Mouse (Mus musculus) heart, adult 2 months (tissue): ENCODE results near the gene Gm10447. TPM values are rescaled to one million over a fixed set of nuclear protein-coding genes. Genes with fewer than 3 reads are reported as not detected.
A peak's percentile ranks its signal among the peaks of the same experiment; 100 is the strongest.

Experiments
- DNase-seq, 2 experiments: peaks; one replicate each; pipeline ENCODE4 v3.0.0; 2021
- H3K27ac ChIP-seq: fragments of 200-600 bp; 2 replicates; pipeline ENCODE4 v1.8.1; 2022
- H3K27me3 ChIP-seq: fragments of 200-500 bp; 2 replicates; pipeline ENCODE4 v1.6.1; 2012; ENCODE audit warnings: mild to moderate bottlenecking, low read length, inconsistent platforms, mixed read lengths; ENCODE audit not compliant: control insufficient read depth, insufficient read depth
- H3K36me3 ChIP-seq: fragments of 200-500 bp; 2 replicates; pipeline ENCODE4 v1.6.1; 2012; ENCODE audit warnings: low read length, inconsistent platforms; ENCODE audit not compliant: control insufficient read depth, insufficient read depth
- H3K4me1 ChIP-seq: fragments of 200-500 bp; 2 replicates; pipeline ENCODE4 v1.6.1; 2011; ENCODE audit warnings: low read length; ENCODE audit not compliant: control insufficient read depth, insufficient read depth
- H3K4me3 ChIP-seq: fragments of 200-600 bp; 2 replicates; pipeline ENCODE4 v1.8.1; 2022
- H3K79me2 ChIP-seq: fragments of 200-500 bp; replicated peaks from 2 replicates; pipeline ENCODE4 v1.6.1; 2012; ENCODE audit warnings: mild to moderate bottlenecking, inconsistent platforms, low read length, moderate library complexity, mixed read lengths; ENCODE audit not compliant: control insufficient read depth, insufficient read depth
- H3K9ac ChIP-seq: fragments of 200-500 bp; 2 replicates; pipeline ENCODE4 v1.6.1; 2012; ENCODE audit warnings: low read depth, mild to moderate bottlenecking, control low read depth, inconsistent platforms, low read length, mixed read lengths
- CTCF ChIP-seq: fragments of 200-600 bp; IDR thresholded peaks from 2 replicates; pipeline ENCODE4 v1.8.1; 2022; ENCODE audit warnings: antibody characterized with exemption, mild to moderate bottlenecking, moderate library complexity
- EP300 ChIP-seq: fragments of 200-500 bp; IDR thresholded peaks from 2 replicates; pipeline ENCODE4 v1.6.1; 2011; ENCODE audit warnings: low read depth, low read length, control low read depth; ENCODE audit not compliant: insufficient read depth
- POLR2A ChIP-seq: fragments of 200-500 bp; IDR thresholded peaks from 2 replicates; pipeline ENCODE4 v1.6.1; 2011; ENCODE audit warnings: mild to moderate bottlenecking, low read depth, low read length, control low read depth; ENCODE audit not compliant: insufficient read depth
- WGBS: fragments of 180-500 bp; shearing (Covaris S2); methylation state at CpG from one replicate; pipeline ENCODE4 v1.1.7; 2018; 5-methylcytosine and 5-hydroxymethylcytosine counted together
- intact Hi-C: fragments of 180-260 bp; cut with DNase I; formaldehyde crosslinking; loops from one replicate; pipeline ENCODE4 v1.15.1; 2025
- polyA plus RNA-seq: library from polyadenylated mRNA; depleted of rRNA; stranded (reverse); fragments of >200 nt; gene quantifications from 2 replicates; pipeline ENCODE4 v1.2.3, GENCODE M21; 2012
- total RNA-seq, 2 experiments: library from RNA; stranded (reverse); gene quantifications; 2 replicates each; pipeline ENCODE4 v1.2.3; 2021

The Gm10447 gene
- total and polyA plus RNA-seq, 3 experiments = not detected

DNA sequence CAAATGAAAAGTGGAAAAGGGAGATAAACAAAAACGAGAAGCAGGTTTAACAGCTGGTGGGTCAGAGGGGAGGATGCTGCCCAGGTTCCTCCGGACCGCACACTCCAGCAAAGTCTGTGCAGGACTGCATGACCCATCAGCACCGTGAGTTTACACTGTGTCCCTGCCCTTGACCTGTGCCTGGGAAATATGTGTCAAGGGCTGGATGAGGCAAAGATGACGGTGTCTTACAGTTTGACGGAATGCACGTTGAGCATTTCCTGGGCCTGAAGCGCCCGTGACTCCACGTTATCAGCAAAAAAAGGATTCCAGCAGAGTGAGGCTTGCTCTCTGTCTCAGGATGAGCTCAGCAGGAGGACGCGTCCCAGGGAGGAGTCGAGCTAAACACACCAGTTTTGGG lies 11.3 kb downstream of the Gm10447 start:
- 56% methylated on average over 13 of the region's 13 CpGs for WGBS
- Histone ChIP-seq H3K27ac (no peak overlapping the region), H3K9ac (no peak overlapping the region), H3K4me3 (no peak overlapping the region), H3K4me1 (peaks cover 6% of the 10 kb centered on the region; the same call in 1 of the 2 replicates), H3K79me2 (no peaks in the 10 kb centered on the region), H3K27me3 (no peaks in the 10 kb centered on the region), H3K36me3 (no peaks in the 10 kb centered on the region)
- DNase-seq = no peak
- intact Hi-C loops = no loop called here
- no peak for TF ChIP-seq CTCF
- TF ChIP-seq EP300 = no peak

DNA sequence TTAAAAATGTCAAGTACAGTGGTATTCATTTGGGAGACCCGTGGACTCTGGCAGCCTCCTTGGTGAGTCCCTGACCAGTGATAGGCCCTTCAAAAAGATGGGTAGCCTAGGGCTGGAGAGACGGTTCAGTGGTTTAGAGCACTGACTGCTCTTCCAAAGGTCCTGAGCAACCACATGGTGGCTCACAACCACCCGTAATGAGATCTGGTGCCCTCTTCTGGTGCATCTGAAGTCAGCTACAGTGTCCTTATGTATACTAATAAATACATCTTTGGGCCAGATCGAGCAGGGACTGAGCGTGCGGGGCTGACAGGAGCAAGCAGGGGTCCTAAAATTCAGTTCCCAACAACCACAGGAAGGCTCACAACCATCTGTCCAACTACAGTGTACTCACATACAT lies 13.0 kb downstream of the Gm10447 start:
- H3K36me3 ChIP-seq = no peaks in the 10 kb centered on the region
- 40% methylated on average over 6 of the region's 6 CpGs for WGBS
- DNase-seq = peak in 1 of 2 experiments; percentile 28

DNA sequence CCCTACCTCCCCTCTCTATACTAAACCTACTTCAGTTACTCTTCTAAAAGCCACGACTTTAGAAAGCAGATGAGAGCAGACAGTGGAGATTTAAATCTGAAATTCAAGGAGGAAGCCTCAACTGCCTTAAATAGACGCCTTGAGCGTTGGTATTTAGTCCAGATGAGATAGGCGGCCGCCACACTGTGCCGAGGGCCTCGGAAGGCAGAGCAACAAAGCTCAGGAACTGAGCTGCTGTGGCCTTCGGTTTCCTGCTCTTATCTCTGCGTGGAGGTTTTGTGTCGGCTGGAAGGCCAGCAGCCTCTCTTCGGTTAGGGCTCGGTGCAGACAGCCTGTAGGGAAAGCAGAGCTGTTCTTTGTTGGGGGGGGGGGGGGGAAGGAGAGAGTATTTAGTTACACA lies 15.0 kb downstream of the Gm10447 start:
- no peak for TF ChIP-seq CTCF
- TF ChIP-seq POLR2A = no peak
- no peak for TF ChIP-seq EP300
- 3% methylated on average over 12 of the region's 12 CpGs for WGBS
- no peak for DNase-seq

More for the DNA sequence above, 13.0 kb downstream of the Gm10447 start:
- TF ChIP-seq EP300 = no peak
- TF ChIP-seq CTCF = peak; percentile 69
- Histone ChIP-seq H3K79me2 (no peaks in the 10 kb centered on the region), H3K9ac (no peak overlapping the region), H3K27me3 (no peaks in the 10 kb centered on the region), H3K27ac (no peak overlapping the region), H3K4me3 (no peak overlapping the region), H3K4me1 (peaks cover 3% of the 10 kb centered on the region; the same call in 1 of the 2 replicates)
- intact Hi-C loops = no loop called here

GRCm38 (mm10) chr11:53436338-53436737 lies 20.6 kb downstream of the Gm10447 start:
- no peak for TF ChIP-seq EP300
- no peak for TF ChIP-seq POLR2A
- no peak for TF ChIP-seq CTCF
- 76% methylated on average over 6 of the region's 6 CpGs for WGBS

More for the DNA sequence above, 15.0 kb downstream of the Gm10447 start:
- Histone ChIP-seq H3K9ac (peak overlapping the region; percentile 63), H3K79me2 (no peaks in the 10 kb centered on the region), H3K36me3 (no peaks in the 10 kb centered on the region), H3K4me3 (no peak overlapping the region), H3K27me3 (no peaks in the 10 kb centered on the region), H3K27ac (peak overlapping the region; percentile 20; the same call in 1 of the 2 replicates), H3K4me1 (0 out of 2 replicates have a peak, but pooled peaks cover 1% of the 10 kb centered on the region)
- intact Hi-C loops = no loop called here

DNA sequence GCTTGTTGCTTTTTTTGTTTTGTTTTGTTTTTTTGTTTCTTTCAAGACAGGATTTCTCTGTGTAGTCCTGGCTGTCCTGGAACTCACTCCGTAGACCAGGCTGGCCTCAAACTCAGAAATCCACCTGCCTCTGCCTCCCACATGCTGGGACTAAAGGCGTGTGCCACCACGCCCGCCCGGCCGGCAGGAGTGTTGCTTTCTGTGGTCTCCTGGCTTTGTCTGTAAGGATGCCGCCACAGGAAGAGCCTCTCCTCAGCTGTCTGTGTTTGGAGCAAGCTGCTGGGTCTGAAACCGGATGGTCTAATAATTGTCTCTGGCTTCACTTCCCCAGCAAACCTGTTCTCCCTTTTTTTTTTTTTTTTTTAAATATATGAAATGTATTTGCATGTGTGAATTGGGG lies 21.4 kb downstream of the Gm10447 start:
- H3K4me1 ChIP-seq = peaks cover 2% of the 10 kb centered on the region
- no peak overlapping the region for H3K9ac ChIP-seq
- H3K79me2 ChIP-seq = no peaks in the 10 kb centered on the region
- no peaks in the 10 kb centered on the region for H3K36me3 ChIP-seq
- no peak overlapping the region for H3K4me3 ChIP-seq
- no peak for DNase-seq
- no peaks in the 10 kb centered on the region for H3K27me3 ChIP-seq
- TF ChIP-seq CTCF (no peak), EP300 (no peak), POLR2A (no peak)
- 63% methylated on average over 8 of the region's 8 CpGs for WGBS
- no peak overlapping the region for H3K27ac ChIP-seq
- intact Hi-C loops = no loop called here

More at GRCm38 (mm10) chr11:53436338-53436737, 20.6 kb downstream of the Gm10447 start:
- peaks cover 1% of the 10 kb centered on the region for H3K4me1 ChIP-seq
- H3K4me3 ChIP-seq = no peak overlapping the region
- intact Hi-C loops = no loop called here
- no peak overlapping the region for H3K9ac ChIP-seq
- H3K79me2 ChIP-seq = no peaks in the 10 kb centered on the region
- no peaks in the 10 kb centered on the region for H3K36me3 ChIP-seq
- DNase-seq = no peak
- H3K27ac ChIP-seq = no peak overlapping the region
- no peaks in the 10 kb centered on the region for H3K27me3 ChIP-seq

DNA sequence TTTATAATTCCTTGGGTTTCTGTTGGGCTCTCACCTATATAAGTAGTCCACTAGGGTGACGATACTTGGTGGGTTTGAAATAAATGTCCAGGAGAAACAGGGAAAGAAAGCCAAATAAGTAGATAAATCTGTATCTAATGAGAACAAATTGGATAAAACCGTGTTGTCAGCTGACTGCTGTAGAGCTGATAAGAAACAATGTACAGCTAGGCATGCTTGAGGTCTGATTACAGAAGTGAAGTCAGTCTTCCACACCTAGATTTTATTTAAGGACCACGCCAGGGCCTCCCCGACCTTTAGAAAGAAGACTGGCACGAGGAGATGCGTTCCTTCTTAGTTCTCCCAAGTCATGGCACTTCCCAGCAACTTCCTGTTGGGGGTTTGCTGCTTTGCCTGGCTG lies 23.9 kb downstream of the Gm10447 start:
- TF ChIP-seq POLR2A = no peak
- no peak for TF ChIP-seq EP300
- TF ChIP-seq CTCF = no peak
- Histone ChIP-seq H3K9ac (no peak overlapping the region), H3K4me1 (peaks cover 4% of the 10 kb centered on the region), H3K79me2 (no peaks in the 10 kb centered on the region), H3K27ac (no peak overlapping the region), H3K36me3 (no peaks in the 10 kb centered on the region), H3K4me3 (no peak overlapping the region), H3K27me3 (no peaks in the 10 kb centered on the region)
- WGBS = 39% methylated on average over 6 of the region's 6 CpGs
- DNase-seq = no peak
- intact Hi-C loops = loop anchor here (5.0 kb wide), 1 partner anchor 136 kb away; no protein-coding TSS in a partner anchor
